Mouse (Mus musculus) thymus, postnatal 0 days (tissue): ENCODE data around the gene Gm17409. TPM values are rescaled to one million over a fixed set of nuclear protein-coding genes. Genes with fewer than 3 reads are reported as not detected.

Experiments
- polyA plus RNA-seq: library from polyadenylated mRNA; unstranded; fragments of >200 nt; fragmentation: Nextera tagmentation; extraction: Ambion mirVana; gene quantifications from 2 replicates; pipeline ENCODE4 v1.2.1, GENCODE M21; 2015

Gm17409 gene
- polyA plus RNA-seq, 1 experiment from 2014 or later = not detected

Other genes starting within 250 kb of the Gm17409 start
- 0.34 and 0.40 TPM in 2 replicates for gene Acvr1c, start 112.2 kb upstream of the Gm17409 start, polyA plus RNA-seq
- gene Acvr1, start 97.0 kb downstream of the Gm17409 start, polyA plus RNA-seq = 0.95 and 1.5 TPM in 2 replicates
- gene Upp2, start 97.2 kb downstream of the Gm17409 start, polyA plus RNA-seq = 1.3 and 1.7 TPM in 2 replicates